Mouse (Mus musculus): ENCODE measurements around the gene Vamp8.

Gene Vamp8

DNA sequence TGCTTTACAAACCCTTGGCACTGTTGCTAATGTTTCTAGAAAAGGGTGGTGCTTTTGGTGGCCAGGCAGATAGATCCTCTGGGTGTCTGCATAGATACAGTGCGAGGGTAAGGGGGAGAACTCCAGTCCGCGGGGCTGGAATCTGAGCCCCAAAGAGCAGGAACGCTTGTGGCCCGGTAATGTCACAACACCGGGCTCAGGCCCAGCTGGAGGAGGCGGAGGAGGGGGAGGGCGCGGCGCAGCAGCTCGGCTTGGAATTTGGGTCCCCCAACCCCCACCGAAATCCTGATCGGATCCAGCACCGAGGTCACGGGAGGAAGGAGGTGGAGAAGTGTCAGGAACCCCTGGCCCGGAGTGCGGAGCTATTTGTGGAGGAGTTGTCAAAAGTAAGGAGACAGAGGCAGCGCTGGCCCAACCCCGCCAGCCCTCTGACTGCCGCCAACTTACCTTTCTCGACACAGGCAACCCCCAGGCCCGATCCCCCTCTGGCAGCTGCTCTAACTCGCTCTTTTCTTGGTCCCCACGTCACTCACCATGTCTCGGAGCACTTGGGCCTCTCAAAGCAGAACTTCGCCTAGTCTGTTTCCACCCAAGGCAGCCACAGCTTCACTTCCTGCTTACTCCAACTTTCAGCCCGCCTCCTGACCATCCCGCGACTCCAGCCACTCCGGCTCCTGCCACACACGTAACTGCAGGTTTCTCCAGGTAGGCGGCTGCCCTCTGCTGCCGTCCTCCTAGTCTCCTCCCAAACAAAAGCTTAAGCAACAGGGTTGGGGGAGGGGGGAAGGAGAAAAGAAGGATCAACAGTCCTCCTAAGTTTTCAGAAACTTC, at the start of gene Vamp8:
Gene Vamp8 (minus strand): TSS at position 763 of the 831 bp plus-strand sequence.
- peak; percentile 59 to 60 for DNase-seq

DNA sequence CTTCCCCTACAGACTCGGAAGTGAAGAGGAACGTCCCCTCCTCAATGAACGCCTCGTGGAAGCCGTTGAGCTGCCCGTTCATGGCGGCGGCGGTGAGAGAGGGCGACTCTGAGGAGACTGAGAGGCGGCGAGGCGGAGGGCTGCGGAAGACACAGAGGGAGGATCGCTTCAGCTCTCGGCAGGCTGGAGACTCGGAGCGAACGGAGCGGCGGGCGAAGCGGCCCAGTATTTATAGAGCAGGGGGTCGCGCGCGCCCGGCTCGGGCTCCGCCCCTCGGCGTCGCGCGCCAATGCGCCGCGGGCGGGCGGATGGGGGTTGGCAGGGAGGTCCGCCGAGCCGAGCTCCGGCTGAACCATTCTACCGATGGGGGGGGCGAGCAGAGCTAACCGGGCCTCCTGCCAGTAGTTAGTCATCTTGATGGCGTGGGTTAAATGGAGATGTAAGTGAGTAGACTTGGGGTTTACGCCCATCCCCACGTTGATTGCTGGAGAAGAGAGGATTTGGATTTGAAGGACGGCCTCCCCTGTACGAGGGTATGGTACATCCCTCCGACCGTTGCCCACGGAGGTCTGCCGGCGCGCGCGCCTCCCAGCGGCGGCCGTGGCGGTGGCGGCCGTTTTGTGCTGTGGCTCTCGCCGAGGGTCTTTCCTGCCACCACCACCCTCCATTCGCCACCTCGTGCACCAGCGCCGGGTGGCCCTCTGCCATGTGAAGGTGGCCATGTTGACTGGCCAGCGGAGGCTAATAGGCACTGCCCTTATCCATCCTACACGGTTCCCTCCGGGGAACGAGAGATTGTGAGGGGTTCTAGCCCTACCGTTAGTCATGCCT, 49.1 kb upstream of the Vamp8 start, which contains the start of gene Mat2a:
Gene Mat2a (minus strand): TSS at position 204 of the 831 bp plus-strand sequence.
- peak; percentile 98 to 99 for DNase-seq

DNA sequence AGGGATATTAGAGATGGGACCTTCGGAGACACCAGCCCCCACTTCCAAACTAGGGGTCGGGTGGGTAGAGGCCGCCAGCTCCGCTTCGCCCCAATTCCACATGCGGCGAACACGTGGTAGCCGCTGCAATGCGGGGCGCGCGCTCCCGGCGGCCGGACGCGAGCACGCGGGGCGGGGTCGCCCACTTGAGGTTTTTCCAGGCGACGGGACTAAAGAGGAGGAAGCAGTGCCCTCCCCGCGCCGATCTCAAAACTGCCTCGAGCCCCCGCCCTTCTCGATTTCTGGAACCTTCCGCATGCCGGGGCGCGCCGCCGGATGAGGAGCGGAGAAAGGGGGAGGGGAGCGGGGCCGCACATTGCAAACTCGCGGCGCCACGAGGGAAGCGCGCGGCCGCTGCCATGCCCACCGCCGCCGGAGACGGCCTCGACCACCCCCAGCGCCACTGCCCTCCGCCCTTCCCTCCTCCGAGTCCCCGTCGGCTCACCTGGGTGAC, 48.4 kb upstream of the Vamp8 start:
- DNase-seq, result peak; percentile 94 to 97

DNA sequence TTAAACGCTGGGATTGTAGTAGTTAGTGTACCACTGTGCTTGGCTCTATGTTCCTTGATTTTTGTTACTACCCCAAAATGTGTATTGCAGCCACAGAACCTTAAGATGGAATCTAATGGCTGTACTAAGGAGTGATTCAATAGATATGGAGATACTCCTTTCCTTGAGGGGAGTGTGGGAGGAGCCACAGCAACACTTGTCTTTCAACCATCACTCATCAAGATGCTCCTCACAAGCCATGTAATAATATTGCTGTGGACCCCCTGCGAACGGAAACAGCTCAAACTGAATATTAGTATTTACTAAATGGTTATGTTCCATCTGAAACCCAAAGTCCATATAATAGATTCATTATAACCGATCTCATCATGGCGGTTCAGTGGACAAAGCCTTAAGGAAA, 47.7 kb upstream of the Vamp8 start:
- no peak for DNase-seq

DNA sequence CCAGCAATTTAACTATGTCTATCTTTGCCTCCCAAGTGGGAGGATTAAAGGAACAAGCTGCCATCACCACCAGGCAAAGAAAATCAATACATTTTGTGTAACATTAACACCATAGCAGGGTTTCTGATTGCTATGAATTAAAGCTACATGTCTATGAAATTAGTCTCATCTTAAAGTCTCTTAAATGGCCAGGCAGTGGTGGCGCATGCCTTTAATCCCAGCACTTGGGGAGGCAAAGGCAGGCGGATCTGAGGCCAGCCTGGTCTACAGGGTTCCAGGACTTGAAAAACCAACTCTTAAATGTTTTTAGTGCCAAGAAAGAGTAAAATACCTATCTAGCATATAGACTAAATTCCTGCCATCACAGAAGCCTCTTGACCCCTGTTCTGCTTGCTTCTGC, 41.6 kb upstream of the Vamp8 start:
- DNase-seq, result no peak

DNA sequence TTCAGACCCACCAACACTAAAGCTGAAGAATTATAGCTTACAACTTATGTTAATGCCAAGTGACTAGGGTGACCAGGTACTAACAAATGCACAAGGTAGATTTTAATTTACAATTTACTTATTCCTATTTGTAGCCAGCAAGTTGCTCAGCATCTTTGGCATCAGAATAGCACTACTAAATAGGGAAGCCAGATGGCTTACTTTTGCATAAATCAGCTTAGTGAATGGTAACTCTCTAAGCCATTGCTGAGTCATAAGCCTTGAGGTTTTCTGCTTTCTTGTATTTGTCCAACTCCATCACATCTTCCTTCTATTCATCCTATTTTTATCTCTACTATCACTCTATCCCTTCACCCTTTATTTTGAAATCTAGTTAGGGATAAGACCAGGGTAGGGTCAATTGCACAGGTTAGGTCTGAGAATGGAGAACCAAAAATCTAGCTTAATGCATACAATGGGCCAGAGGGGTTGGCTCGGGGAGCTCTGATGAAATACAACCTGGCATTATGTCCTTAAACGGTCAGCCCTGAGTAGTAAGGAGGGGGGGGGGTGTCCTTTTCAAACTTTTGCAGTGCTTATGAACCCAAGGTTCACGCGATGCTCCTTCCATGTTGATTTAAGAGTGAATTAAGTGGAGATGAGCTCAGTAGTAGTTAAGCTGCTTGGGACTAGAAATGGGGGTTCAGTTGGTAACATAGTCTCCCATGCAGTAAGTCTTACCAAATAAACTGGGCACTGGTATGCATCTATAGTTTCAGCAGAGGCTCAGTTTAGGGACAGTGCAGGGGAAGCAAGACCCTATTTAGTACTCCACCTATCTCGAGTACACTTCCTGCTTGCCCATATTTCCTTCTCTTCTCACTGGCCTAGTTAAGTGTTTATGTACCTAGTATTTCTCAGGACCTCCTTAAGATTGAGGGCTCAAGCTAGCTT, 40.8 kb upstream of the Vamp8 start:
- no peak for DNase-seq

DNA sequence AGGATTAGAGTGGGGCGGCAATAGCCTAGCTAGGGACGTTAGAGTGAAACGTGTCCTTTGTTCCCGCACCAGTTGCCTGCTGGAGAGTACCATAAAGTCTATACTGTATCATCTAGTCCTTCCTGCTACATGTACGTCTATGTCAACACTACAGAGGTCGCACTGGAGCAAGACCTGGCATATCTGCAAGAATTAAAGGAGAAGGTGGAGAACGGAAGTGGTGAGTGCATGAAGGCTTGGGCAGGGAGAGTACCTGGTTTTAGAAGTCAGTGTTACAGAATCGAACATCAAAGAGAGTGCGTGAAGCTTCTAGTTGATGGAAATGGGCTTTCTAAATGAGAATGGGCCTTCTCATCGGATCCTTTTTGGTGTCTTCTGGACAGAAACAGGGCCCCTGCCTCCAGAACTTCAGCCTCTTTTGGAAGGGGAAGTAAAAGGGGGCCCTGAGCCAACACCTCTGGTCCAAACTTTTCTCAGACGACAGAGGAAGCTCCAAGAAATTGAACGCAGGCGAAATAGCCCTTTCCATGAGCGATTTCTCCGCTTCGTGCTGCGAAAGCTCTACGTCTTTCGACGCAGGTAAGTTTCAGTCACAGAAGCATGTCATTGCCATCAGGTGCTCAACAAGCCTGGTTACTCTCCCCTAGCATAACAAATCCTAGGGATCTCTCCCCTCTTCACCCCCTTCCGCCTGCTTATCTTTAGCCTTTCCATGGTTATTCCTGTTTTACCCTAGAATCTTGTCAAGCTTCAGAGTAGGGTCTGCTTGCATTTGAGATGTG, 38.7 kb upstream of the Vamp8 start:
- no peak for DNase-seq

DNA sequence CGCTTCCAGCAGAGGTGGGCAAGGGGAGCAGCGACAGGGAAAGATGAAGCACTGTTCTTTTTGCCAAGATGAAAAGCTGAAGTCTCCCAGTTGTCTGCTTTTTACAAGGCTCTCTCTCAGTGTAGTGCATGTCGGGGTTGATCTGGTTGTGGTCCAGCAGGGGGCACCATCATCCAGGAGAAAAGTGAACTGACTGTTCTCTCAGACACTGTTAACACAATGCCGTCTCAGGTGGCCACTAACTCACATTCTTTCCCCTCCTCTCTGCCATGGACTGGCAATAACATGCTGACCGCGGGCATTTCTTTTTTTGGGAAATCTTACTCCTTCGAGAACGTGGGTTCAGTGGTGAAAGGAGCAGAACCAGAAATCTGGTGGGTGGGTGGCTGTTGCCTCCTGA, 37.5 kb upstream of the Vamp8 start:
- DNase-seq, result peak; percentile 86 to 92

DNA sequence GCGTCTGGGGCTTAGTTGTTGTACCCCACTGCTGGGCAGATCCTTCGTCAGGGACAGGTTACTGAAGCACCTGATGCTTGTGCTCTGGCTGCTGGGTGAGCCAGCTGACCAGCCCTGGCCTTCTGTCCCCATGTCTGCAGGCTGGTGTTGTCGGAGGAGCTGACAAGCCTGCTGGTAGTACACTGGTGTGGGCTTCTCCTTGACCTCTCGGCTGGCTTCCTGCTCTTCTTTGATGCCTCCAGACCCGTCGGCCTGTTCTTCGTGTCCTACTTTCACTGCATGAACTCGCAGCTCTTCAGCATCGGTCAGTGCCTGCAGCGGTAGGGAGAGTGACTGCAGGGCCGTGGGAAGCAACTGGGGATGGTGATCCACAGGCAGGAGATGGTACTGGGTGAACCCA, 35.1 kb upstream of the Vamp8 start:
- DNase-seq, result no peak

DNA sequence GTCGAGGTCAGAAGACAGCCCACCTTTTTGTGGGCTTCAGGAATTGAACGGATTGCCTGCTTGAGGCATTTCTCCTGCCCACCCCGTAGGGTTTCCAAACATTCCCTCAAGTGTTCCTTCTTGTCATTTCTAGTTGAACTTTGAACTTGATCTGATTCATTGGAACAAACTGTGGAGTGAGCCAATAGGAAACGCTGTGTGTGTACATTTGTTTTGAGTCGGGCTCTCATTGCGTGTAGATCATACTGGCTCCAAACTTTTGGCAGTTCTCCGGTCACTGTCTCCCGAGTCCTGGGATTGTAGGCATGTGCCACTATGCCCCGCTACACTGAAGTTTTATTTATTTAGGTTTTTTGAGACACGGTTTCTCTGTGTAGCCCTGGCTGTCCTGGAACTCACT, 30.4 kb upstream of the Vamp8 start:
- DNase-seq, result no peak

DNA sequence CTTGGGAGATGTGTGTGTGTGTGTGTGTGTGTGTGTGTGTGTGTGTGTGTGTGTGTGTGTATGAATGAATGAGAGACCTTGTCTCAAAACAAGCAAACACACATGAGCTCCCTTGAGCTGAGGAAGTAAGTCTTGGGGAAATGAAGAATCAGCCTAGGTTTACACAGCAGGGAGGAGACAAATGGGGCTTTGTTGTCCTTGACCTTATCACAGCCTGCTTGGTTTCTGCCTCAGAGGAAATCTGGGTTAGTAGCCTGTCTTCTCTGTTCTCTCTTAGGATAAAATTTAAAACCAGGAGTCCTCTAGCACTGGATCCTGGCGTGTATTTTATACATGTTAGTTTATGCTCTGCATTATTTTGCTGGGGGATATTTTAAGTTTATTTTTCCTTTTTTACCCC, 29.3 kb upstream of the Vamp8 start:
- no peak for DNase-seq

DNA sequence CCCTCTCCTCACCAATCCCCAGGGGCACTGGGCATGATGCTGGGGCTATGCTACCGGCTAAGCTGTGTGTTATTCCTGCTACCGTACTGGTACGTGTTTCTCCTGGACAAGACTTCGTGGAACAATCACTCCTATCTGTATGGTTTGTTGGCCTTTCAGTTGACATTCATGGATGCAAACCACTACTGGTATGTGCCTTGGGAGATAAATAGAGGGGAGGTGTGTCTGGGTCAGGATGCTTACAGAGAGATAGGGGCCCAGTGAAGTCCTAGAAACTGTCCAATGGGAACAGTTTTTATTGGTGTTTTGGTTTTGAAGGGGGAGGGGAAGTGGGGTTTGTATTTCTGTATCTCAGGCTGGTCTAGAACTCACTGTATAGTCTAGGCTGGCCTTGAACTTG, 27.8 kb upstream of the Vamp8 start:
- DNase-seq, result no peak

DNA sequence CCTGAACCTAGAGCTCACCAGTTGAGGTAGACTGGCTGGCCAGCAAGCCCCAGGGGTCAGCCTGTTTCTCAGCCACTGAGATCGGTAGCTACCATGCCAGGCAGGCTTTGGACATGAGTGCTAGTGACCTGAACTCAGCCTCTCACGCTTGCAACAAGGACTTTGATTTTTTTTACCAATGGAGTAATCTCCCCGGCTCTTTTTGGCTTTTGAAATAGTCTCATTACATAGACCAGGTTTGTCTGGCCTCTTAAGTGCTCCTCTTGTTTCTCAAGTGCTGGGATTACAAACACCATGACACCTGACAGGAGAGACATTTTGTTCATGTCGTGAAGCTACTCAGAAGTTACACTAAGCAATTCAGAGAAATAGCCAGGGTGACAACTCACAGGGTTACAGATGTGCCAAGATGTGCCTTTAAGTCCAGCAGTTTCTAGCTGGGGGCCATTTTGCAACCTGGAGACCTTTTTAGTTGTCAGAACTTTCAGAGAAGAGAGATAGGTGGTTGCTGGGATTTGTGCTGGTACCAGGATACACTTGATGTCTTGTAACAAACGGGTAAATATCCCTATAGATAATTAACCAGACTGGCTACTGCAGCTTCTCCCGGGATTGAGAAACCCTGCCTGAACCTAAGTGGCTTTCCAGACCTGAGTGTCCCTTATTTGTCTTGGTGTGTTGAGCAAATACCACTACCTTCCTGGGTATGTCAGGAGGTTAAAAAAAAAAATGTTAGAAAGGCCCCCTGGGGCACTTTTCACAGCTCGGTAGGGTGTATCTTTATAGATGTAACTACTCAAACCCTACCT, 25.7 kb upstream of the Vamp8 start:
- DNase-seq, result no peak

DNA sequence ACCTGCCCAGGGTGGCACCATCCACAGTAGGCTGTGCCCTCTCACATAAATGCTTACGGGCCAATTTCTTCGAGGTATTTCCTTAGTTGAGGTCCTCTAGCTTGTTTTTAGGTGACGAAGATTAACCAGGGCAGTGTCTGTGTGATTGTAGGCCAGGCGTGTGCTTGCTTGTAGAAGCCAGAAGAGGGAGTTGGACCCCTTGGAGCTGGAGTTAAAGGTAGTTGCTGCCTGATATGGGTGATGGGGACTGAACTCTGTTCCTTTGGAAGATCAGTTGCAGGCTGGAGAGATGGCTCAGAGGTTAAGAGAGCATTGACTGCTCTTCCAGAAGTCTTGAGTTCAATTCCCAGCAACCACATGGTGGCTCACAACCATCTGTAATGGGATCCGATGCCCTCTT, 24.7 kb upstream of the Vamp8 start:
- DNase-seq, result no peak

DNA sequence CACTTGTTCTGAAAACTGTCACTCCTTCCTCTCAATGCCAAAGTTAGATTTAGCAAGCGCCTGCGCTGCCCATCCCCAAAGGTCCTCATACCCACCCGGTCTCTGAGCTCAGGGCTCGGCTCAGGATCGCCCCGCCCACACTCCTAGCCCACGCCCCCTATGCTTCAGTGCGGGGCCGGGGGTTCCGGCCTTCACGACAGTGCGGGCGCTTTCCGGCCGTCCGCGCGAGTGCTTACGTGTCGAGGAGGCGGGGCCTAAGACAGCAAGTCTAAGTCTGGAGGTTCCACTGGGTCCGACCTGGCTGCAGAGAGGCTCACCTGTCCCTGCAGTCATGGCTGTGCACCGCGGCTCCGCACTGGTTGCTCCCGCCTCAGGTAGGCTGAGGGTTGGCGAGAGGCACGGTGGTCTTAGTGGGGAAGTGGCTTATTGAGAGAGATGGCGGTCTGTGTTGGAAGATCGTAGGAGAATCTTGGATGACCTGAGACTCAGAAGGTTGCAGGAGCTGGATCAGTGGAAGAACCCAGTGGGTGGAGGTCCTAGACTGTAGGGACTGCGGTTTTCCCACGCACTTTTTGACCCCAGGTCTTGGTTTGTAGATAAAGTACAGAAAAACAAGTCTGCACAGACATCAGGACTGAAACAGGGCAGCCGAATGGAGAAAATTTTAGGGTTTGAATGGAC, 23.7 kb upstream of the Vamp8 start, which contains the start of gene Ggcx:
Gene Ggcx (plus strand): TSS at position 233 of the 681 bp plus-strand sequence.
- peak; percentile 95 to 97 for DNase-seq

DNA sequence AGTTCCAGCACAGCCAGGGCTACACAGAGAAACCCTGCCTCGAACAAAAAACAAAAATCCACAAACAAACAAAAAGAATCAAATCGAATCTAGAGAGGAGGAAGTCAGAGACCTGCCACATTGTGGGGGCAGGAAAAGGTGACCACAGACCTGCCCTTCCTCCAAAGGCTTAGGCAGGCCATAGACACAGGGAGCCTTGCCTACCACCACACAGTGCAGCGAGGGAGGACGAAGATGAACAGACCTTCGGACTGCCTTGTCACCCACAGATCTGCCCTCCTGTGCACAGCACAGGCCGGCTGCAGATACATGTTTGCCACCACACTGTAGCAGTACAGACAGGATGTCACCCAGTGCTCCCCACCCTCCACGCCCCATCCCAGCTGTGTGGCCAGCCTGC, 20.0 kb upstream of the Vamp8 start:
- DNase-seq, result no peak

DNA sequence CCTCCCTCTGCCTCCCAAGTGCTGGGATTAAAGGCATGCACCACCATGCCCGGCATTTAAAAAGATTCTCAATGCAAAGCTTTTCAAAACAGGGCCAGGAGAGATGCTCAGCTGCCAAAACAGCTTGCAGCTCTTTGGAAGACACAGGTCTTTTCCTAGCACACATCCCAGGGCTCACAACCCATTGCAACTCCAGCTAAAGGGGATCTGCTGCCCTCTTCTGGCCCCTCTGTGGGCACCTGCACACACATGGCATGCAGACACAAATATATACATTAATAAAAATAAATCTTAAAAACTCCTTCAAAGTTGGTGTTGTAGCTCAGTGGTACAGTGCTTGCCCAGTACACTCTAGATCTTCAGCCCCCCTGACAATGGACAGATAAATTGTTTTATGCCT, 19.5 kb upstream of the Vamp8 start:
- DNase-seq, result no peak

DNA sequence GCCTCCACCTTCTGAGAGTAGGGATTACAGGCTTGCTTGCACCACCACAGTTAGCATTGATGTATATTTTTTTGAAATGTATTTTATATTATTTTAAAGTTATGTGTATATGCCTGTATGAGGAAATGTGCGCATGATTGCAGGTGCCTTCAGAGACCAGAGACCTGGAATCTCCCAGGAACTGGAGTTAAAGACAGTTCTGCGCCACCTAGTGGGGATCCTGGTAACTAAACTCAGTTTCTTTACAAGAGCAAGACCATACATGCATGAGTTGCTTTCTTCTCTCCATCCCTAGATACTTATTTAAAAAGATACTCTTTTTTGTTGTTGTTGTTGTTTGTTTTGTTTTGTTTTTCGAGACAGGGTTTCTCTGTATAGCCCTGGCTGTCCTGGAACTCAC, 19.1 kb upstream of the Vamp8 start:
- DNase-seq, result peak; percentile 84 to 91

DNA sequence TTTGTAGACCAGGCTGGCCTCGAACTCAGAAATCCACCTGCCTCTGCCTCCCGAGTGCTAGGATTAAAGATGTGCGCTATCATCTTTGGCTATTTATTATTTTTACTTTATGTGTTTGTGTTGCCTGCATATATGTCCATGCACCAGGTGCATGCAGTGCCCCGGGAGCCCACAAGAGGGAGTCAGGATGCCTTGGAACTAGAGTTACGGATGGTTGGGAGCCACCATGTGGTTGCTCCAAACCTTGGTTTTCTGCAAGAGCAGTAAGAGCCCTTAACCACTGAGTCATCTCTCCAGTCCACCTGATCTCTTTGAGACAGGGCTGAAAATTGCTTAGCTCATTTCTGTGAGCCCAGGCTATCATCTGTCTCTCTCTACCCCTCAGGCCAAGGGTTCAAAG, 16.6 kb upstream of the Vamp8 start:
- DNase-seq, result peak; percentile 86 to 91

DNA sequence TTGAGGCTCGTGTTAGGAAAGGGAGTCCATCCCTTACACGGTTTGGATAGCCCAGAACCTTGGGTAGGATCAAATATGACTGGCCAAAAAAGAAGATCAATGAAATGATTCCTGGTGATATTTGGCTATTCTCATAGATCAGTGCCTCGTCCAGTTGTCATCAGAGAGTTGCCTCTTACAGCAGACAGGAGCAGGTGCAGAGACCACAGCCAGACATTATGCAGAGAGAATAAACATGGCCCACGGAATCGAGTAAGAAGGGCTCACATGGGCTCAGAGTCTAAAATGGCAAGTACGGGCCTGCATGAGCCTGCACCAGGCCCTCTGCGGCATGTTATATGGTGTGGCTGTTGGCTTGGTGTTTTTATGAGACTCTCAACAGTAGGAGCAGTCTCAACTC, 14.9 kb upstream of the Vamp8 start:
- no peak for DNase-seq
